Mouse (Mus musculus) telencephalon, adult 2 months (tissue): Measurements from ENCODE around the gene Large2.

ENCODE experiments used
- DNase-seq: peaks from one replicate; pipeline ENCODE4 v3.0.0-alpha.2; 2011; ENCODE audit warnings: low read depth, low spot score

Large2 gene

GRCm38 (mm10) chr2:92371971-92372690 is 2.5 kb downstream of the Large2 start:
- DNase-seq, result no peak

GRCm38 (mm10) chr2:92370821-92371805 is 3.6 kb downstream of the Large2 start:
- DNase-seq, result no peak

GRCm38 (mm10) chr2:92370375-92370774 is 4.3 kb downstream of the Large2 start:
- DNase-seq, result no peak

GRCm38 (mm10) chr2:92367383-92368029 is 7.2 kb downstream of the Large2 start:
- DNase-seq, result no peak

DNA sequence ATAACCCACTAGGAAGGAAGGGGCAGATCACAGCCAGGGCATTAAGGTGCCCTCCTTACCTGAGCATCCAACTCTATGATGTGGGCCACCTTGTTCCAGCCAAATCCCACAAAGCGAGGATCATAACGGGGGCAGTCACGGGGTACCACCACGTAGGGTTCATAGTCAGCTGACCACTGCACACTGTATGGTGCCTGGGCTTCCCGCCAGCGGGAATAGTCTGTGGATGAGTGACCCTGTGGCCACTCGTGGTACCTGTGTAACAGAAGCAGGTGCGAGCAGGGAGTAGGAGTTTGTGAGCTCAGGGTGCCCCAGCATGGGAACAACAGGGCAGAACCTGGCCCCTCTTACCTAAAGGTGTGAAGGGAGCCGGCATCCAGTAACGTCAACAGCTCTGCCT is 9.1 kb downstream of the Large2 start:
- DNase-seq, result no peak

DNA sequence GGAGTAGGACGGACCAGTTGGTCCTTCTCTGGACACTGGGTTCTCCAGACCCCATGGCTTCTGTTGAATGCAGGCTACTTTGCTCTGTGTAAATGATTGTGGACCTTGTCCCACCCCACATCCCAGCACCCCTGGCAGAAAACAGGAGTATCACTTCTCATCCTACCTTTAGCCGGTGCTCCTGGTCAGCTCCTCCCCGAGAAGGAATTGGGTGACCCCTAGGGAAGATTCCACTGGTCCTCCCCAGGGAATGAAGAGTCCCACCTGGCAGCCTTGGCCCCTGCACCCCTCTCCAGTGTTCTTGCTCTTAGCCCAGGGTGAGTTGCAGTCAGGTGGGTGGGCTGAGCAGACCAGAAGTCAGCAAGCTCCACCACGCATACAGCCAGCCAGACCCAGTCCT is 10.6 kb downstream of the Large2 start:
- DNase-seq, result no peak

DNA sequence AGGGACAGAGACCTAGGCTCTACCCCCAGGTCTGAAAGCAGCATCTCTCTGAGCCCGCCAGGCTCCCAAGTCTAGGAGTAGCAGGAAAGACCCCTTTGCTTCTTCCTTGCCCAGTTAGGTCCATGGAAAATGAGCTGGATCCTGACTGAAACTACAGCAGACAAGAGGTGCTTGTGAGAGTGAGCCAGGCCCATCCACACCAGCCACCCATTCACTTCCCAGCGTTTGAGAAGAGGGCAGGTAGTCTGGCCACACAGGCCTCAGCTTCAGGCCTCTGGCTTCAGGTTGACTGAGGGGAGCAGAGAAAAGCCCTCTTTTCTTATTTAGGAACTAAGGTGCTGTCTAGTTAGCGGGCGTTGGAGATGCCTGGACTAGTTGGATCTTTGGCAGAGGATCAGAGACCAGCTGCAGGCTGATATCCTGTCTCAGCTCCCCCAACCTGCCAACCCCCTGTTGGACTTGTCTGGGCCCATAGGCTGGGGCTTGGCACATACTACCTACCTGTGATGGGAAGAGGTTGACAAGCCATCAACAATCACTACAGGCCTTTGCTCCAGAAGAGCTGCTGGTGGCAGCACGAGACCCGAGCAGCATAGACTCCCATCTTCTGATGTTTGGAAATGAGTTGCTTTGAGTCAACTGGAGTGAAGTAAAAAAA is 12.0 kb downstream of the Large2 start:
- no peak for DNase-seq

DNA sequence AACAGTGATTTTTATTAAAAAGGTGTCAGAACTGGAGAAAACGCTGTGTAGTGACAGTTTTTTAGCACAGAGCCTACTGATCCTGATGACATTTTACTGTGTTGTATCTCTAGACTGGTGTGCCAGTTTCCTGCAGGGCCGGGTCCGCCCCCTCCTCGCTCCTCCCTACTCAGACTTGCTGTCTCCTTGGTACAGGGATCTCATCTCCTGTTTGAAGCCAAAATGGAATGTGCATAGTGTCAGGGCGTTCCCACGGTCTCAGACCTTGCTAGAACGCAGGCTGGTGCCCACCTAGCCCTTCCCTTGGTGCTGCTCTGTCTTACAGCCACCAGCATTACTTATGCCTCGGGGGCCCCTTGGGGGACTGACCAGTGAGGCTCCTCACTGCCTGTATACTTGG is 12.9 kb downstream of the Large2 start:
- no peak for DNase-seq

GRCm38 (mm10) chr2:92360893-92361292 is 13.8 kb downstream of the Large2 start:
- no peak for DNase-seq

GRCm38 (mm10) chr2:92360186-92360823 is 14.4 kb downstream of the Large2 start:
- DNase-seq, result no peak

GRCm38 (mm10) chr2:92359301-92359700 is 15.4 kb downstream of the Large2 start:
- DNase-seq, result no peak

GRCm38 (mm10) chr2:92354224-92354623 is 20.4 kb downstream of the Large2 start:
- DNase-seq, result no peak

- DNase-seq, result no peak
These were observed 21.3 kb downstream of the Large2 start for GRCm38 (mm10) chr2:92353402-92353801.

- no peak for DNase-seq
These were observed 24.0 kb downstream of the Large2 start for GRCm38 (mm10) chr2:92350686-92351085.

DNA sequence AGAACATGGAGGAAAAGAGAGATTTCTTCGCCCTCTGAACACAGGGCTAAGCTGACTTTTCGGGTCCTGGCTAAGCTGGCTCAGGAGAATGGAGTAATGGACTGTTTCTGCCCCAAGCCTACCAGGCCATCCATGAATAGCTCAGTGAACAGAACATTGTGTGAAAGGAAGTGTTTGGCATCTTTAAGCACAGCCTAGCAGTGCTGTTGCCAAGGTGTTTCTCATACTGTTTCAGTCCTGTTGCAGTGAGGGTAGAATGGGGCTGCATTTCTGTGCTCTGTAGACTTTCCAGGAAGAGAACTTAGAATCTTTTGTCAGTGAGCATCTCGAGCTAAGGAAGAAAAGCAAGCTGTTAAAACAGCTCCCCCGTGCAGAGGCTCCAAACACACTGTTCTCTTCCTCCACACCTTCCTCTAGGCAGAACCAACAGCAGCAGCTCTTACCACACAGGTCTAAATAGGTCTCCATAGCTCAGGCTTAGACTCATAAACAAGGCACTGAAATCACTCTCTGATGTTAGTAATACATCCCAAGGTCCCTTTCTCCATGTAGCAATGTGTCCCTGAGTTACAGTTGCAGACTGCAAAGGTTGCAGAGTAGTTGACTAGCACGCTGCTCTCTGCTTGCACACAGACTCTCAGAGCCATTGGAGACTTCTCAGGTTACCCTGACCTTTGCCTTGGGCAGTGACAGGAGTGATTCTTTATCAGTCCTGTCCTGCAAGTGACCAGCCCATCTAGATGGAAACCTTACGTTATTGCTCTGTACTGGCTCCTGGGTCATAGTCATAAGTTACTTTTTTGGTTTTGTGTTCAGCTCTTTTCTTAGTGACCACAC is 24.9 kb downstream of the Large2 start:
- DNase-seq, result no peak

DNA sequence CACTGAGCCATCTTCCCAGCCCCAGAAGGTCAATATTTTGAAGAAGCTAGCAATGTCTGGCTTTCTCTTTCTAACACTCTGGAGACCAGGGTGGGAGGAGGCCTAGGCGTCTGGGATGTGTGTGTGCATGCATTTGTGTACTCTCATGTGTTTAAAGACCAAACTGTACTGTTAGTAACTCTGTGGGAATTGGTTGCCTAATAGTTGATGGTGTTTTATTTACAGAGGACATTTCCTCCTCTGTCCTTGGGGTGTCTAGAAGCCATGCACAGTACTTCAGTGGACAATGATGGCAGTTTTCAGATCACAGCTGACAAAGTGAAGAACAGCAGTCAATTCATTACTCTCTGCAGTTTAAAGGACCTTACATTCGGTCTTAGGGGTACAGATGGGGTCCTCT is 27.5 kb downstream of the Large2 start:
- no peak for DNase-seq

DNA sequence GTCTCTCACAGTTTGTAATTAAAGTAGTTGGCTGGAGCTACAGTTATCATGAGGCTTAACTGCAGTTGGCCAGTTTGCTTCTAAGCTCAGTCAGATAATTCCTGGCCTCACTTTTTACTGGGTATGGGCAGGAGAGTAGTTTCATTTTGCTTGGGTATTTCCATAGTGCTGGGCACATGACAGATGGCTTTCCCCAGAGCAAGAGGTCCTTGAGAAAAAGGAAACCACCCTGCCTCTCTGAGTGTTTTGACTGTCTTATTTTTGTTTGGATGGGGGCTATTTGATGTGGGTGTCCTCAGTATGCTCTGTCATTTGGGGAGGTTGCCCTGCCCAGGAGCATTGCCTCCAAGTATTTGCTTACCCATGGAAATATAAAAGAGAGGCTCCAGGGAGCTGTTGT is 32.3 kb downstream of the Large2 start:
- DNase-seq, result no peak

DNA sequence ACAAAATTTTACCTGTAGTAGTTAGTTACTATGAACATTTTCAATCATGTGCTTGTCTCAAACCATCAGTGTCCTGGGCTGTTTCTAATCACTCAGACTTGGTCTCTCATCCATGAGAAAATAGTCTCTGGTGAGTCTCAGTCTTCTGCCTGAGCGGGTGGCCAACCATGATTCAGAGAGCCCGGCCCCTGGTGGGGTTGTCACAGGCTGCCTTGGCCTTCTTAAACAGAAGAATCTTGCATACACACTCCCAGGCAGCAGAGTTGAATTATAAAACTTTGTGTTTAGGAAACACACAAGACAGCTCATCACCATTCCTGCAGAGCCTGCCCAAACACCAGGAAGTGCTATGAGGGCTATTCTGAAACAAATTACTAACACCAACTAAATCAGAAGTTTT is 42.8 kb downstream of the Large2 start:
- DNase-seq, result no peak

DNA sequence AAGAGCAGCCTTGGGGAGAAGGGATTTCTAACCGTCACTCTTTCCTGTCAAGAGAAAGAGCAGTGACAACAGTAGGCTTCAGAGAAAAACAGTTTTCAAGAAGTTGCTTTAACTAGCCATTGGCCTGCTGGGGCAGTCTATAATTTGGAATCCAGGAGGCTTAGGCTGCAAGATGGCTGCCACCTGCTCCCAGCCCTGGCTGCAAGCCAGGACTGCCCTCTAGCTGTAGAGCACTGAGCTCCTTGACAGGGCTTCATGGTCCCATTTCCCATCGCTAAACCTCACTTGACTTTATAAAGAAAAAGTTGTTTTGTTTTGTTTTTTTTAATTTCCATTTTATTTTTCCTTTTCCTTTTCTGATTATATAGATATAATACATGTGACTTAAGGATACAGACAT is 43.3 kb downstream of the Large2 start:
- DNase-seq, result no peak

DNA sequence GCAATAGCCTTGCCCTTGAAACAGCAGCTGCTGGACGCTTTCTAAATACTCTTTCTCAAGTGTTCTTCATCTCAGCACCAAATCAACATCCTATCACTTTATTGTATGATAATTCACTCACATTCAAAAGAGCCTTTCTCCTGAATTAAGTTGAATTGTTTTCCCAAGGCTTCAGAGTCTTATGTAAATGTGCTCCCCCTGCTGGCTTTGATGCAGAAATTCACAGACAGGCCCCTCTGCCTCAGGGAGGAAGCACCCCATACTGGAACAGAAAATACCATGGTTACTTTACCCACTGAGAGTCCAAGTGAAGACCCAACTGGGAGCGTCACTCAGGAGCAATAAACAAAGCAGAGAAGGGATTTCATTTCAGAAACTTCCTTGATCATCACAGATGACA is 43.8 kb downstream of the Large2 start:
- peak; percentile 46 for DNase-seq
